Comparison of ENCODE assay signal across 21 mouse cellular contexts in genomic region chr11:61617293-61617975, GRCm38 (mm10). TPM values are rescaled to one million over a fixed set of nuclear protein-coding genes. Genes with fewer than 3 reads are reported as not detected.
A peak's percentile ranks its signal among the peaks of the same experiment; 100 is the strongest.
DNase-seq lines count a peak whose midpoint lies in the region; ATAC-seq and TF ChIP-seq lines count a peak whose summit lies in the region.
"Had no signal": no experiment of that assay in that cellular context is flagged by ENCODE, and none has a peak within 500 bp of the region (broad histone marks: within the 10 kb centered on the region; RNA-seq: fewer than 3 reads in every experiment).

No protein-coding gene starts in this region.

- no peak for ATAC-seq in stomach, postnatal 0 days (ENCODE audit: low FRiP score, low TSS enrichment)
- ATAC-seq: CD4-positive, CD25-positive, alpha-beta regulatory T cell, adult 4 months; forebrain, embryonic 13.5 days had no signal

- H3K4me1 ChIP-seq in kidney, adult 2 months (ENCODE audit: control insufficient read depth, insufficient read depth, low read length) = peaks cover 7% of the 10 kb centered on the region; the same call in 1 of the 2 replicates
- no peaks in the 10 kb centered on the region for H3K4me1 ChIP-seq in stomach, postnatal 0 days (replicated peaks; ENCODE audit: control insufficient read depth, insufficient read depth)

- WGBS in kidney, adult 2 months = 68% methylated on average over 7 of the region's 7 CpGs
- 75% methylated on average over 7 of the region's 7 CpGs for WGBS in stomach, postnatal 0 days

- intact Hi-C loops in gastrocnemius, adult 2 months (cut with DNase I) = loop anchor here (5.0 kb wide), 1 partner anchor 40 kb away; the partner anchor contains the start of gene Epn2

- no peaks in the 10 kb centered on the region for H3K9me3 ChIP-seq in stomach, postnatal 0 days (ENCODE audit: control insufficient read depth, low read length)
- H3K9me3 ChIP-seq: embryonic facial prominence, embryonic 10.5 days; forebrain, embryonic 13.5 days; limb, embryonic 15.5 days; liver, embryonic 15.5 days; midbrain, embryonic 10.5 days had no signal

- no peak for TF ChIP-seq EP300 in stomach, postnatal 0 days (optimal IDR thresholded peaks at IDR 0.05)

- H3K4me2 ChIP-seq in stomach, postnatal 0 days (replicated peaks; ENCODE audit: low read depth) = no peak overlapping the region
- H3K4me2 ChIP-seq: forebrain, embryonic 13.5 days; limb, embryonic 15.5 days; liver, embryonic 15.5 days had no signal

- no peak for TF ChIP-seq POLR2A in kidney, adult 2 months (IDR thresholded peaks at IDR 0.05; ENCODE audit: low read depth, low read length)

- peak overlapping the region; percentile 92 for H3K27ac ChIP-seq in gastrocnemius, adult 2 months
- peak overlapping the region; percentile 76 for H3K27ac ChIP-seq in kidney, adult 2 months (ENCODE audit: insufficient read depth, low read depth, low read length)
- 0 out of 2 replicates have a peak overlapping the region, but pooled peaks have one; percentile 35 for H3K27ac ChIP-seq in stomach, postnatal 0 days (replicated peaks)
- H3K27ac ChIP-seq: forebrain, embryonic 13.5 days; limb, embryonic 15.5 days; liver, embryonic 15.5 days; macrophage had no signal

- no peak overlapping the region for H3K9ac ChIP-seq in stomach, postnatal 0 days (ENCODE audit: low read length)
- H3K9ac ChIP-seq: forebrain, embryonic 13.5 days; limb, embryonic 15.5 days; liver, embryonic 15.5 days had no signal

- DNase-seq in gastrocnemius, adult 2 months = no peak
- no peak for DNase-seq in gastrocnemius, postnatal 10 days
- DNase-seq in kidney, adult 2 months = peak; percentile 17
- no peak for DNase-seq in kidney, postnatal 10 days
- DNase-seq in lung, postnatal 25 days (ENCODE audit: low spot score) = peak; percentile 43
- DNase-seq in lung, postnatal 10 days = no peak
- DNase-seq in stomach, postnatal 0 days (ENCODE audit: low spot score) = no peak
- DNase-seq in ovary, adult 18-20 months (ENCODE audit: low spot score) = no peak
- DNase-seq: adrenal gland, postnatal 25 days; cerebellum, adult 11-12 months; cerebellum, postnatal 36 days; layer of hippocampus, postnatal 36 days; retina, postnatal 1 day; thymus, postnatal 4 days had no signal

- TF ChIP-seq CTCF in gastrocnemius, adult 2 months (IDR thresholded peaks at IDR 0.05) = no peak
- no peak for TF ChIP-seq CTCF in kidney, adult 2 months (conservative IDR thresholded peaks at IDR 0.05; ENCODE audit: insufficient read depth, insufficient read length, low read depth, low read length)
- no peak for TF ChIP-seq CTCF in stomach, postnatal 0 days (IDR thresholded peaks at IDR 0.05; ENCODE audit: low read depth)

- no peaks in the 10 kb centered on the region for H3K36me3 ChIP-seq in kidney, adult 2 months (ENCODE audit: control insufficient read depth, insufficient read depth, low read length)
- no peaks in the 10 kb centered on the region for H3K36me3 ChIP-seq in stomach, postnatal 0 days (ENCODE audit: control insufficient read depth, insufficient read depth, low read length)
- H3K36me3 ChIP-seq: embryonic facial prominence, embryonic 10.5 days; limb, embryonic 15.5 days; liver, embryonic 15.5 days; midbrain, embryonic 10.5 days had no signal

- H3K4me3 ChIP-seq in gastrocnemius, adult 2 months = no peak overlapping the region; the same call in 1 of the 2 replicates
- H3K4me3 ChIP-seq in kidney, adult 2 months (ENCODE audit: insufficient read depth, low read depth, low read length) = no peak overlapping the region
- H3K4me3 ChIP-seq in stomach, postnatal 0 days (ENCODE audit: low read depth, low read length) = no peak overlapping the region
- H3K4me3 ChIP-seq: embryonic facial prominence, embryonic 10.5 days; forebrain, embryonic 13.5 days; limb, embryonic 15.5 days; liver, embryonic 15.5 days; midbrain, embryonic 10.5 days had no signal

- no peaks in the 10 kb centered on the region for H3K27me3 ChIP-seq in kidney, adult 2 months (replicated peaks; ENCODE audit: control insufficient read depth, insufficient read depth, low read length)
- no peaks in the 10 kb centered on the region for H3K27me3 ChIP-seq in stomach, postnatal 0 days (ENCODE audit: control insufficient read depth, insufficient read depth, low read length)
- H3K27me3 ChIP-seq: forebrain, embryonic 13.5 days; limb, embryonic 15.5 days had no signal

RNA-seq across cellular contexts. Expression of gene Grap, which starts 35.6 kb away (rescaled TPM):
- 1 to 10 TPM; 3.2 to 3.3 TPM for total RNA-seq in gastrocnemius, adult 2 months (2021)
- 1 to 10 TPM; 7.0 to 8.0 TPM for total RNA-seq in gastrocnemius, postnatal 10 days (2021)
- 11.1 and 15.3 TPM in 2 replicates for polyA plus RNA-seq in kidney, adult 2 months (2012; rRNA removed)
- polyA plus RNA-seq in stomach, postnatal 0 days (2015; fragmentation: Nextera tagmentation; extraction: Ambion mirVana) = 4.6 and 4.9 TPM in 2 replicates

RNA-seq across cellular contexts. Expression of gene Epn2, which starts 37.9 kb away (rescaled TPM):
- 10 to 100 TPM; 19.7 to 24.7 TPM for total RNA-seq in gastrocnemius, adult 2 months (2021)
- total RNA-seq in gastrocnemius, postnatal 10 days (2021) = 10 to 100 TPM; 25.0 to 29.2 TPM
- polyA plus RNA-seq in kidney, adult 2 months (2012; rRNA removed) = 23.1 and 25.7 TPM in 2 replicates
- 15.8 and 17.8 TPM in 2 replicates for polyA plus RNA-seq in stomach, postnatal 0 days (2015; fragmentation: Nextera tagmentation; extraction: Ambion mirVana)

Comparison
In these comparisons a context has a peak if more than half of its experiments do, and no peak if none do; other contexts are left out.
1. DNase-seq: peak in kidney, adult 2 months (single experiment) and lung, postnatal 25 days (single experiment); none in gastrocnemius, adult 2 months (single experiment), gastrocnemius, postnatal 10 days (single experiment), kidney, postnatal 10 days (single experiment), lung, postnatal 10 days (single experiment), stomach, postnatal 0 days (single experiment) and ovary, adult 18-20 months (single experiment).
2. H3K27ac ChIP-seq: peak in every context shown above with its lines; median percentile 92 in gastrocnemius, adult 2 months; 76 in kidney, adult 2 months; 35 in stomach, postnatal 0 days.